Mouse (Mus musculus): ENCODE data around the gene Cldn15.
"Not testable (repeated sequence)": the region's sequence is repeated elsewhere in the genome, so short reads cannot be mapped to it uniquely, and the experiment has no call there.

Gene Cldn15

GRCm38 (mm10) chr5:136949551-136950336 lies 16.7 kb upstream of the Cldn15 start:
- not testable (repeated sequence) for DNase-seq (ENCODE audit: low read depth)

- DNase-seq (ENCODE audit: low read depth): no peak
Measured at GRCm38 (mm10) chr5:136950521-136950920, 15.9 kb upstream of the Cldn15 start.

- no peak for DNase-seq (ENCODE audit: low read depth)
Measured at GRCm38 (mm10) chr5:136952153-136952552, 14.3 kb upstream of the Cldn15 start.

- DNase-seq (ENCODE audit: low read depth): peak; percentile 99
Measured at GRCm38 (mm10) chr5:136953015-136953414, 13.4 kb upstream of the Cldn15 start, which contains the start of gene Fis1. Gene Fis1 (plus strand): TSS chr5:136953275.

GRCm38 (mm10) chr5:136953440-136953951 lies 12.9 kb upstream of the Cldn15 start:
- peak; percentile 68 for DNase-seq (ENCODE audit: low read depth)

- DNase-seq (ENCODE audit: low read depth): no peak
Measured at GRCm38 (mm10) chr5:136955622-136956021, 10.8 kb upstream of the Cldn15 start.

- no peak for DNase-seq (ENCODE audit: low read depth)
Measured at GRCm38 (mm10) chr5:136957250-136957649, 9.2 kb upstream of the Cldn15 start.

GRCm38 (mm10) chr5:136958991-136959605 lies 7.3 kb upstream of the Cldn15 start:
- no peak for DNase-seq (ENCODE audit: low read depth)

- no peak for DNase-seq (ENCODE audit: low read depth)
Measured at GRCm38 (mm10) chr5:136960053-136960452, 6.4 kb upstream of the Cldn15 start.

- DNase-seq (ENCODE audit: low read depth): peak; percentile 71
Measured at GRCm38 (mm10) chr5:136961334-136961982, 5.0 kb upstream of the Cldn15 start.

GRCm38 (mm10) chr5:136961983-136962461 lies 4.4 kb upstream of the Cldn15 start:
- DNase-seq (ENCODE audit: low read depth): peak; percentile 93

GRCm38 (mm10) chr5:136962501-136962900 lies 3.9 kb upstream of the Cldn15 start:
- peak; percentile 88 for DNase-seq (ENCODE audit: low read depth)

GRCm38 (mm10) chr5:136962966-136963540 lies 3.4 kb upstream of the Cldn15 start:
- no peak for DNase-seq (ENCODE audit: low read depth)

- DNase-seq (ENCODE audit: low read depth): no peak
Measured at GRCm38 (mm10) chr5:136965210-136965609, 1.2 kb upstream of the Cldn15 start.

- no peak for DNase-seq (ENCODE audit: low read depth)
Measured at GRCm38 (mm10) chr5:136965686-136966085, 730 bp upstream of the Cldn15 start.

- no peak for DNase-seq (ENCODE audit: low read depth)
Measured at GRCm38 (mm10) chr5:136966861-136967455, 542 bp downstream of the Cldn15 start.

GRCm38 (mm10) chr5:136967592-136967991 lies 1.2 kb downstream of the Cldn15 start:
- DNase-seq (ENCODE audit: low read depth): no peak

GRCm38 (mm10) chr5:136970703-136971102 lies 4.3 kb downstream of the Cldn15 start:
- DNase-seq (ENCODE audit: low read depth): peak; percentile 82

GRCm38 (mm10) chr5:136973670-136974069 lies 7.3 kb downstream of the Cldn15 start:
- no peak for DNase-seq (ENCODE audit: low read depth)

GRCm38 (mm10) chr5:136977769-136978168 lies 11.4 kb downstream of the Cldn15 start:
- no peak for DNase-seq (ENCODE audit: low read depth)

- no peak for DNase-seq (ENCODE audit: low read depth)
Measured at GRCm38 (mm10) chr5:136979762-136980161, 13.3 kb downstream of the Cldn15 start.

- DNase-seq (ENCODE audit: low read depth): peak; percentile 27
Measured at GRCm38 (mm10) chr5:136980974-136981373, 14.6 kb downstream of the Cldn15 start.

Data from NIH3T3 (cell line).